Mouse (Mus musculus) retina, postnatal 7 days (tissue): ENCODE data around the gene Ppa1.

Experiments used
- DNase-seq: peaks from one replicate; pipeline ENCODE4 v3.0.0-alpha.2; 2012; ENCODE audit warnings: low read depth, low spot score

The Ppa1 gene

DNA sequence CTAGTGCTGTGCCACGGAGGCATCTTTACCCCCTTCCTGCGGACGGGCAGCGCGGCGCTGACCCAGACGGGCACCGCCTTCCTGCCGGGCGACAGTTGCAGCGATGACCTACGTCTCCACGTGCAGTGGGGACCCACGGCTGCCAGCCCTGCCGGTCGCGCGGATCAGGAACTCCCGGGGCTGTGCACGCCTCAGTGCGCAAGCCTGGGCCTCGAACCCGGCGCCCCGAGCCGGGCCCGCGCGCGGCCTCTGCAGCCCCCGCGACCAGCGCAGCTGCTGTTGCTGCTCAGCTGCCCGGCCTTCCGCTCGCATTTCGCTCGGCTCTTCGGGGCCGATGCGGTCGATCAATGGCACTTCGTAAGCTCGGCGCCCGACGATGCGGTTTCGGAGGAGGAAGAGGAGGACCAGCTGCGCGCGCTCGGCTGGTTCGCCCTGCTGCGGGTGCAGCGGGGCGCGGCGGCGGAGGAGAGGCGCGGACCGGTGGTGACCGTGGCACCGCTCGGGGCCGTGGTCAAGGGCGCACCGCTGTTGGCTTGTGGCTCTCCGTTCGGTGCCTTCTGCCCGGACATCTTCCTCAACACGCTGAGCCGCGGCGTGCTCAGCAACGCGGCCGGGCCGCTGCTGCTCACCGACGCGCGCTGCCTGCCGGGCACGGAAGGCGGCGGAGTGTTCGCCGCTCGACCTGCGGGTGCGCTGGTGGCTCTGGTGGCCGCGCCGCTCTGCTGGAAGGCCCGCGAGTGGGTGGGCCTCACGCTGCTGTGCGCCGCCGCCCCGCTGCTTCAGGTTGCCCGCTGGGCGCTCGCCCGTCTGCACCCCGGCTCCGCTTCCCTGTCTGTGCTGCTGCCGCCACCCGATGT, 47.6 kb downstream of the Ppa1 start:
- no peak for DNase-seq

DNA sequence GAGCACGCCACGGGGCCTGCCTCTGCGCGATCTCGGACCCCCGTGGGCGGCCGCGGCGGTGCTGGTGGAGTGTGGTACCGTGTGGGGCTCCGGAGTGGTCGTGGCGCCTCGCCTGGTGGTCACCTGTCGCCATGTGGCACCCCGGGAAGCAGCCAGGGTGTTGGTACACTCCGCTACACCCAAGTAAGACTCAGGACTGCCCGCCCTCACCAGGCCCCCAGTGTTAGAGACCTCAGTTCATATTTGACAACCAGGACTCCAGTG, 48.1 kb downstream of the Ppa1 start:
- DNase-seq, result no peak

DNA sequence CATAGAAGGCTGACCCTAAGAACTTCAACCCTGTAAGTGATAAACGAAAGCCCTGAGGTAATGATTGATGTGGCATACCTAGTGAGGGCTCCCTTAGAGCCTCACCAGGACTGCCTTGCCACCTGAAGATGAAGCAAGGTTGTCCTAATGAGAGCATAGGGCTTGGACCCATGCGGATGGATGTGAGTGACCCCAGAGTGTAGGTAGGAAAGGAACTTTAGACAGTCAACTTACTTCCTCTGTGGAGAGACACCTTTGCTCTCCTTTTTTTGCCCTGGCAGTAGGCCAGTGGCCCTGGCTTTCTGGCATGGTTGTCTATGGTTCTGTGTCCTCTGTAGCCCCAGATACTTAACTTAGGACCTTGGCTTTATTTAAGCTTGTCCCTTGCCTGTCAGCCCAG, 48.7 kb downstream of the Ppa1 start:
- DNase-seq, result no peak

DNA sequence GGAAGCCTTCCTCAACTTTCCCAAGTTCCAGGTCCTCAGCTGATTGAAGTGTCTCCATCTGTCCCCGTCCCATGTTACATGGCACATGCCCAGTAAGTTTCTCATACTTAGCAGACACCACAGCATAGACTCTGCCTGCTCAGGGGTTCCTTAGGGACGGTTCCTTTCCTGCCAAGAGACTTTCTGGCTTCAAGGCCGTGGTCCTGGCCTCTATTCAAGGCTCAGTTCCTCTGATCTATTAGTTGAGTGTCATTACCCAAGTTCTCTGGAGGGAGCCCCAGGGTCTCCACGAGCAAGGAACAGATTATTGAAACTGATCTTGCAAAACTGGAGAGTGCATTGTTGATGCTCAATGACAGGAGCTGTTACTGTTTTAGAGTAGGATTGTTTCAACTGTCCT, 56.3 kb downstream of the Ppa1 start:
- no peak for DNase-seq

DNA sequence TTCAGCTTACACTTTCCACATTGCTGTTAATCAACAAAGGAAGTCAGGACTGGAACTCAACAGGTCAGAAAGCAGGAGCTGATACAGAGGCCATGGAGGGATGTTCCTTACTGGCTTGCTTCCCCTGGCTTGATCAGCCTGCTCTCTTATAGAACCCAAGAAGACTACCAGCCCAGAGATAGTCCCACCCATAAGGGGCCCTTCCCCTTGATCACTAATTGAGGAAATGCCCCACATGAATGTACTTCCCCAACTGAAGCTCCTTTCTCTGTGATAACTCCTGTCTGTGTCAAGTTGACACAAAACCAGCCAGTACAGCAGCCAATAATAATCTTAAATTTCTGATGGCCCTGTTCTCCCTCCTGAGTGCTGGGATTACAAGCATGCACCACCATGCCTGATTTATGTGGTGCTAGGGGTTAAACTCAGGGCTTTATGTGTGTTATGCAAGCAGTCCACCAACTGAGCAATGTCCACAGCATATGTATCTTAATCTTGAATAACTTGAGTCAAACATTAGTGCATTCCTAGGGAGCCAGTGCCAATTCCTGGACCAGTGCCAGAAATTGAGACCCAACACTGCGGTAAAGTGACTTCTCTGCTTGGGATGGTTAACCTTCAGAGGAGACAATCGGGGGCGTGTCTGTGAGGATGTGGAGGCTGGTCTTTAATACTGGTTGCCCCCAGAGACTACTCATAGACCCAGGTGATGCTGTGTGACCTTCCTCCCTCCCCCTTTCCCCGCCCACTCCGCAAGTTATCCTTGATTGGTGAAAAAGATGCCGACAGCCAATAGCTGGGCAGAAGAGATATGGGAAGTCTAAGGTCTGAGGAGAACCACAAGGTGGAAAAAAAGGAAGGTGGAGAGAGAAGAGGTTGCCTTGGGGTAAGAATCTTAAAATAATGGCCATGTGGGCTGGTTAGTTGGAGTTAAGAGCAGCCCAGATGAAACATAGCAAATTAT, 58.3 kb downstream of the Ppa1 start:
- DNase-seq, result no peak

DNA sequence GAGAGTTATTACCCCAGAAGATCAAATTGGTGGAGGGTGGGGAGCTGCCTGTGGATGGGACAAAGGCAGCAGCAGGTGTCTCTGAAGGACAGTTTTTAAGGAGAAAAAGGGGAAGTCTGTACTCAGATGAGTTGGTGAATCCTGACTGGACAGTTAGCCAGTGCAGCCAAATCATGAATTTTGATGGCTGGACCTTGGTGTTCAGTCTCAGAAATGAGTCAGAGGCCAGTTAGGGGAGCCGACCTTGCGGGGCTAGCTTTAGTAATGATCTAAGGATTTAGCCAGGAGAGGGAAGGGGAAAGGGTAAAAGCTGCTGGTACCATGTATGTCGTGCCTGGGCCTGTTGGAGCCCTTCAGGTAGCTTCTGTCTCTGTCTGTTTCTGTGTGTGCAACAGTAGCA, 65.2 kb downstream of the Ppa1 start:
- no peak for DNase-seq

DNA sequence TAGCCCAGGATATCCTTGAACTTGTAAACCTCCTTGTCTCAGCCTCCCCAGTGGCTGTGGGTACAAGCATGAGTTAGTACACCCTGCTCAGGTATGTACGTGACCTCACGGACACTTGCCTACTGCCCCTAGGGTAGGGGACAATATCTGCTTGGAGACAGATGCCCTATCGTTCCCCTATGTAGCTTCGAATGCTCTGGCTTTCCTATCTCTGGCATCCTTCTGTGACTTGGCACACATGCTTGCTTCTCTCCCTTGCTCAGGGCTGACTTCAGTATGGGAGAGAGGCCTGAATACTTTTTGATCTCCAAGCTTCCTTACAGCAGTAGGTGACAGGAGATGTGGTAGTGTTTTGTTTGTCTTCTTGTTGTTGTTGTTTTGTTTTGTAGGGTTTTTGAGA, 65.8 kb downstream of the Ppa1 start:
- no peak for DNase-seq

DNA sequence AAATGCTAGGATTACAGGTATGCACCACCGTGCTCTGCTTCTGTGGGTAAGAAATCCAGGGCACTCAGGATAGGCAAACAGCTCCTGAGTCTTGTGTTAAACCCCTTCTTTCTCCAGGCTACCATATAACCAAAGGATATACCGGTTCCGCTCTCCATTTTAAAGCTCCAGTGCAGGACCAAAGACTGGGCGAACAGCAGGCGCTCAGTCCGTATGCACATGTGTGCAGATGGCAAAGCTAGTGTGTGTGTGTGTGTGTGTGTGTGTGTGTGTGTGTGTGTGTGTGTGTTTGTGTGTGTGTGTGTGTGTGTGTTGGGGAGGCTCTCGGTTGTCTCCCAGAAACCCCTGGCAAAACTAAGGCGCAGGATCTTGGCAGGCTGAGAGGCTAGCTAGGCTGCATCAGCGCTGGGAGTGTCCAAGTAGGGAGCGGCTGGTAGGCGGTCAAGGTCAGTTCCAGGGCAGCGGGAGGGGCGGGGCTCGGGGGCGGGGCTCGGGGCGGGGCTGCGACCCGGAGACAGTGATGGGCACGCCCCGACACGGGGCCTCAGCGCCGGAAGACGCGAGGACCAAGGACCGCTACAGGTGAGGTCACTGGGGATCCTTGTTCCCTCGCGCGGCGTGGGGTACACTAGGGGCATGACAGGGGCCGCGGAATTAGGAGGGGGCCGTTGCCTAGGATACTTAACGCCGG, 66.6 kb downstream of the Ppa1 start, which contains the start of gene Aifm2:
Aifm2 (plus strand) TSS at position 493 of the 691 bp plus-strand sequence.
- DNase-seq, result peak; percentile 52

DNA sequence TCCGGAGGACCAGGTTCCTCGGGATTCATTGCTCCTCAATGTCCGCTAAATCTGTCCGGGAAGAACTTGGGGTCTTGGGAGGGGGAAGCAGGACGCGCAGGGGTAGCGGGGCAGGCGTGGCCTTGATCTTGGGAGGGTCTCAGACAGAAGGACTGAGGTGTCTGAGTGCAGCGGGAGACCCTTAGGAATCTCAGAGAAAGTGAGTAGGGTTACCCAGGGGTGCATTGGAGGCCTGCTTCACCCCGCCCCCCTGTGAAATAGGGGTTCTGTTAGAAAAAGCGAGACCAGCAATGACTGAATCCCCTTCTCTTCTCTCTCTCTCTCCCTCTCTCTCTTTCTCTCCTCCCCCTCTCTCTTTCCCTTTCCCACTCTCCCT, 67.1 kb downstream of the Ppa1 start:
- no peak for DNase-seq

DNA sequence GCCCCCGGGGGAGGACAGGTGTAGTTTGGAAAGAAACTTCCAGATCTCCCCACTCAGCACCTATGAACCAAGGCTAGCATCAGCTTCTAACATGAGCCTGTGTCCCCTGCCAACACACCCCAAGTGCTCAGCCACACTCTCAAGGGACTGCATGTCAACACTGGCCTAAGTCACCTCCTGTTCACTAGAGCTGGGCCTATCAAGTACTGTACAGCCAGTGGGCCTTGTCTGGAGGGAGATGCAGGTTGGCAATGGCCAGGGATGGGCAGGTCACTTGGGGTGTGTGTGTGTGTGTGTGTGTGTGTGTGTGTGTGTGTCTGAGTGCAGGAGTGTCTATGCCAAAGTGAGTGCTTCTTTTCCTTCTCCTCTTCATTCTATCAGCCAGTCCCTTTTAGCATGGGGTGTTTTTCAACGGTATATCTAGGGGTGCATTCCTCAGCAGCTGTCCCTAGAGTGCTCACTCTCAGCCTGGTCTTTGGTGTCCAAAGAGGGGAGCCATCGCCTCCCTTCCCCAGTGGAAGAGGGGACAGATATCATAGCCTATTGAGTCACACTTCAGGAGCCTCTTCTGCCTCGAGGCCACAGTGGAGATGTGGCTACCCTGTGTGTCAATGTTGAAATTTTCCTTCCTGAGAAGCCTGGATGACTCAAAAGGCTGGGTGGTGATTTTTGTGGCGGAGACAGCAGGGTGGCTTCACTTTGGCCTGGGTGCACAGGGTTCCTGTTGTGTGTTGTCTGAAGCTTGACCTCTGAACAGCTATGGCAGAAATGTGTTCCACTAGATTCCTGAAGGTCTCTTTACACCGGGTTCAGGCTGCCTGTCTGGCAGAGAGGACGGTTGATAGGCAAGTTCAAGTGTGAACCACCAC, 67.9 kb downstream of the Ppa1 start:
- no peak for DNase-seq

DNA sequence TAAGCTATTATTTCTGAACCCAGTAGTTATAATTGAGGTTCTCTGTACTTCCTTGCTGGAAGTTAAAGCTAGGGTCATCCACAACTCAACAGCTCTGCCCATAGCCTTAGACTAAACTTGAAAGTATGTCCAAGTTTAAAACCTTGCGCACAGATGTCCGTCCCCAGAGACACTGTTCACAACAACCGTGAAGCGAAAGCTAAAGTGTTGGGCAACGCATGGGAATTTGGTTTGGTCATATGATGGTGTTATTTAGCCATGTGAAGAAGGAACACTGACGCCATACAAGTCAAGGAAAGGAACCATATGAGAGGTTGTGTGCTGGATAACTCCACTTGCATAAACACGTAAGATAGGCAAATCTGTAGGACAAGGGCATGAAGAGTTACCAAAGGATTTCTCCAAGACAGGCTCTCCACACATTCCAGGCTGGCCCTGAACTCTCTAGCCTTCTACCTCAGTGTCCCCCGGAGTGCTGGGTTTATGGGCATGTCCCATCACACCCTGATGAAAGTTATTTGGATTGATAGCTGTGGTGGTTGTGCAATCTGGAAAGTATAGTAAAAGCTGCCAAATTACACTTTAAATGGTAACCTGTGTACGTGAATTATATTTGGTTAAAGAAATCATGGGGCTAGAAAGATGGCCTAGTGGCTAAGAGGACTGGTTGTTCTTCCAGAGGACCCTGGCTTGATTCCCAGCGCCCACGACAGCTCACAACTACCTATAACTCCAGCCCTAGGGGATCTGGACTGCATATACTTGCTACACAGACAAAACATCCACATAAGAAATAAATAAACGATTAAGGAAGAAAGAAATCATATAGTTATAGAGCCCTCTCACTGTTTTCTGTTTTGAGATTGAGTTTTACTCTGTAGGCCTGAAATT, 69.3 kb downstream of the Ppa1 start:
- DNase-seq, result no peak

DNA sequence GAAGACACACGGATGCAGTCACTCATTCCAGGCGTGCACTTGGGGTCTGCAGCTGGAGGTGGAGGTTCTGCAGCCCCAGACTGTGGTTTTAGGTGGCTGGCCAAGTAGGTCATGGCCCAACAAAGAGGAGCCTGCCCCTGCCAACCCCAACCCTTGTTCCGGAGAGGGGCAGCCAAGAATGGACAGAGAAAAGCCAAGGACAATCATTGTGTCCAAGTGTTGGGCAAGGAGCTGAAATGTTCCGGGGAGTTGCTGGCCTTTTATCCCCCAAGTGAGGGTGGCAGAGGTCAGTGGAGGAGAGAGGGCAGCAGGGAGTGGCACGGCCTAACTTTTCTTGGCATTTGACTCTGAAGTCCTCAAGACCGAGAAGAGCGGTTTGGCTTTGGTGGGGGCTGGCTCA, 72.0 kb downstream of the Ppa1 start:
- DNase-seq, result no peak

DNA sequence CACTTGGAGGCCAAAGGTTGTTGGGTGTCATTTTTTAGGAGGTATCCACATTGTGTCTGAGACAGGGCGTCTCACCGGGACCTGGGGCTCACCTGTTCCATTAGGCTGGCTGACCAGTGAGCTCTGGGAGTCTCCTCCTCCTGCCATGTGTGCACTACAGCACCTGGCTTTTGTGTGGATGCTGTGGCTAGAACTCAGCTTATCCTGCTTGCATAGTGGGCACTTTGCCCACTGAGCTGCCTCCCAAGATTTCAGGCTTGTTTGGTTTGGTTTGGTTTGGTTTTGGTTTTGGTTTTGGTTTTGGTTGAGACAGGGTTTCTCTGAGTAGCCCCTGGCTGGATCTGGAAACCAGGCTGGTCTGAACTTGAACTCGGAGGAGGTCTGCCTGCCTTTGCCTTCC, 73.9 kb downstream of the Ppa1 start:
- DNase-seq, result no peak

DNA sequence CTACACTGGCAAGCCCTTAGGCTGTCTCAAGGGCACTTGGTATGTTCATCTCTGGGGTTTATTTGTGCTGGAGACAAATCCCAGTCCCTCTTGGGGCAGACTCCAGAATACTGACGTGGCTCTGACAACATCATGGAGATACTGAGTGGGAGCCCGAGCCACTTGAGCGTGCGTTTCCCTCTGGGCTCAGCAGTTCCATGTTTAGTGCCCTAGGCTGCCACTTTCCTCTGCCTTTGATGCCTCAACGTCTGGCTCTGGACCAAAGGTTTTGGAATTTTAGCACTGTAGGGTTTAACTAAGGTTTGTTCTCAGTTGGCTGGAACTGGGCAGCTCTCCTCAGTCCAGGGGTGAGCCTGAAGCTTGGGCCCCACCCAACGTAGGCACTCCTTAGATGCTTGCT, 74.9 kb downstream of the Ppa1 start:
- no peak for DNase-seq
